Mouse (Mus musculus): ENCODE measurements at regions not wholly inside any gene's neighbourhood (a gene's known extent, or its start where the extent isn't known, plus 50 kb on each side); places are given as distances from the start of the nearest gene placed in this dataset.

GRCm38 (mm10) chr8:78117191-78117590 lies 95.9 kb upstream of the Ttc29 start:
- TF ChIP-seq POLR2A (IDR thresholded peaks at IDR 0.05; ENCODE audit: insufficient read depth, low read length) (no peak), EP300 (IDR thresholded peaks at IDR 0.05; ENCODE audit: insufficient read depth, low read depth, low read length) (no peak)

Measured in ES-Bruce4 (cell line).